Mouse (Mus musculus) layer of hippocampus, adult 2 months (tissue): ENCODE results near the gene Eif4h. TPM values are rescaled to one million over a fixed set of nuclear protein-coding genes. Genes with fewer than 3 reads are reported as not detected.

Experiments used
- DNase-seq, 2 experiments: peaks; one replicate each; pipeline ENCODE4 v3.0.0; 2022; ENCODE audit warnings: low spot score in 2 of 2
- H3K27ac ChIP-seq: fragments of 200-600 bp; 2 replicates; pipeline ENCODE4 v1.8.1; 2022
- H3K4me3 ChIP-seq: fragments of 200-600 bp; 2 replicates; pipeline ENCODE4 v1.8.1; 2022; ENCODE audit warnings: mild to moderate bottlenecking
- CTCF ChIP-seq: fragments of 200-600 bp; conservative IDR thresholded peaks from 2 replicates; pipeline ENCODE4 v1.8.1; 2022; ENCODE audit warnings: antibody characterized with exemption, mild to moderate bottlenecking, moderate library complexity
- microRNA-seq, 2 experiments: library from miRNA; unstranded; fragments of <30 nt; microRNA quantifications; one replicate each; pipeline ENCODE4 v1.2.0; 2021
- total RNA-seq, 2 experiments: library from RNA; stranded (reverse); gene quantifications; 2 replicates each; pipeline ENCODE4 v1.2.3; 2021

Eif4h gene
- total RNA-seq, 2 experiments from 2014 or later = 298 to 323 TPM

- no peak for DNase-seq
- peak overlapping the region; percentile 76 for H3K27ac ChIP-seq
- peak overlapping the region; percentile 99 for H3K4me3 ChIP-seq
- peak; percentile 53 for TF ChIP-seq CTCF
Measured at GRCm38 (mm10) chr5:134583006-134583883, 56.0 kb downstream of the Eif4h start.

DNA sequence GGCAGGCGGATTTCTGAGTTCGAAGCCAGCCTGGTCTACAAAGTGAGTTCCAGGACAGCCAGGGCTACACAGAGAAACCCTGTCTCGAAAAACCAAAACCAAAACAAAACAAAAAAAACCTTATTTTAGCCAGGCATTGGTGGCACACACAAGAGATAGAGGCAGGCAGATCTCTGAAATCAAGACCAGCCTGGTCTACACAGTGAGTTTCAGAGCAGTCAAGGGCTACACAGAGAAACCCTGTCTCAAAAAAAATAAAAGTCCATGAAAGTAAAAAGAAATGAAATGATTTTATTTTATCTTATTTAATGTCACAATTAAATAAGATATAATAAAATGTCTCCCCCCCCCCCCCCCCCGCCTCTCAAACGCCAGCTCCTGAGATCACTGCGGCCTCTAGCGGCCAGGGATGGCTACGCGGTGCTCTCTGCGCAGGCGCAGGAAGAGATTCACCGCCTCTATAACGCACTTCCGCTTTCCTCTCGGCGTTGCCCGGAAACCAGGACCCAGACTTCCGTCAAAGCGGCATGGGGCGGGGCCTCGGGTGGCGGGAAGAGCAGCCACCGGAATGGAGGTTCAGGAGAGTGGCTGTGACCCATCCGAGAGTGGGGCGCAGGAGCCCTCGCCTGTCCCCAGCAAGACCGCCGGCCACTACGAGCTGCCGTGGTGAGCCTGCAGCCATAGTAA, 56.9 kb downstream of the Eif4h start:
- peak; percentile 96 to 97 for DNase-seq
- TF ChIP-seq CTCF = peak; percentile 86
- peak overlapping the region; percentile 76 for H3K27ac ChIP-seq
- peak overlapping the region; percentile 99 for H3K4me3 ChIP-seq

- no peak within 1 kb of the TSS for H3K4me3 ChIP-seq
- H3K27ac ChIP-seq = 0 out of 2 replicates have a peak within 1 kb of the TSS, but pooled peaks have one; percentile 54
- DNase-seq = no peak
- TF ChIP-seq CTCF = no peak
Measured at GRCm38 (mm10) chr5:134581146-134581545, 58.1 kb downstream of the Eif4h start, which contains the start of gene Rfc2. Gene Rfc2 (plus strand): TSS chr5:134581366.

GRCm38 (mm10) chr5:134579135-134579534, 60.2 kb downstream of the Eif4h start:
- TF ChIP-seq CTCF = no peak
- Histone ChIP-seq H3K4me3 (no peak overlapping the region), H3K27ac (no peak overlapping the region)
- DNase-seq = no peak

DNA sequence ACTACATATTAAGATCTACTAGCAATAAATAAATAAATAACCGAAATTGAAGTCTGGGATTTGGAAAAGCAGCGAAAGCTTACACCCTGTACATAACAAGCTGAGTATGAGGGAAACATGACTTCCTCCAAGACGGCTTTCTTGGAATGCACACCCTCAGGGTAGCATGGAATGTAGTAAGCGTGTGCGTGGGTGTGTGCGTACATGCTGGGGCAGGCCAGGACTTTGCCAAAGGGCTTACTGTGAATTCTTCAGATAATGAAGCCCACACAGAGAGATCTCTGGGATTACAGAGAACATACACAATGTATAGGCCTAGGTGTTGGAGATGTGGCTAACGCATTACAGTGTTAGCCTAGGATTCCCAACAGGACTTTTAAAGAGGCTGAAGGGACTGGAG, 61.8 kb downstream of the Eif4h start:
- Histone ChIP-seq H3K4me3 (no peak overlapping the region), H3K27ac (no peak overlapping the region)
- DNase-seq = no peak
- TF ChIP-seq CTCF = no peak

GRCm38 (mm10) chr5:134576517-134577220, 62.6 kb downstream of the Eif4h start:
- no peak overlapping the region for H3K4me3 ChIP-seq
- no peak for DNase-seq
- peak; percentile 46 for TF ChIP-seq CTCF
- H3K27ac ChIP-seq = no peak overlapping the region

DNA sequence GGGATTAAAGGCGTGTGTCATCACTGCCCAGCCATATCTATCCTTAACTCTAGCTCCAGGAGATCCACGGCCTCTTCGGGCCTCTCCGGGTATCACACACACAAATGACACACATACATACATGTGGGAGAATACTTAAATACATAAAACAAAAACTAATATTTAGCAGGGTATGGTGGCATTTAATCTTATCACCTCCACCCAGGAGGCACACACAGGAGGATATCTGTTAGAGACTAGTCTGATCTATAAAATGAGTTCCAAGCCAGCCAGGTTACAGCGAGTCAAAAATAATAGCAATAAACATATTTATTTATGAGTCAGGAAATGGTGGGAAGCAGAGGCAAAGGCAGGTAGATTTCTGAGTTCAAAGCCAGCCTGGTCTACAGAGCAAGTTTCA, 63.5 kb downstream of the Eif4h start:
- no peak overlapping the region for H3K4me3 ChIP-seq
- DNase-seq = no peak
- no peak overlapping the region for H3K27ac ChIP-seq
- no peak for TF ChIP-seq CTCF

GRCm38 (mm10) chr5:134572508-134573214, 66.6 kb downstream of the Eif4h start:
- Histone ChIP-seq H3K27ac (peak overlapping the region; percentile 84; the same call in 1 of the 2 replicates), H3K4me3 (peak overlapping the region; percentile 55; the same call in 1 of the 2 replicates)
- DNase-seq = no peak
- no peak for TF ChIP-seq CTCF

DNA sequence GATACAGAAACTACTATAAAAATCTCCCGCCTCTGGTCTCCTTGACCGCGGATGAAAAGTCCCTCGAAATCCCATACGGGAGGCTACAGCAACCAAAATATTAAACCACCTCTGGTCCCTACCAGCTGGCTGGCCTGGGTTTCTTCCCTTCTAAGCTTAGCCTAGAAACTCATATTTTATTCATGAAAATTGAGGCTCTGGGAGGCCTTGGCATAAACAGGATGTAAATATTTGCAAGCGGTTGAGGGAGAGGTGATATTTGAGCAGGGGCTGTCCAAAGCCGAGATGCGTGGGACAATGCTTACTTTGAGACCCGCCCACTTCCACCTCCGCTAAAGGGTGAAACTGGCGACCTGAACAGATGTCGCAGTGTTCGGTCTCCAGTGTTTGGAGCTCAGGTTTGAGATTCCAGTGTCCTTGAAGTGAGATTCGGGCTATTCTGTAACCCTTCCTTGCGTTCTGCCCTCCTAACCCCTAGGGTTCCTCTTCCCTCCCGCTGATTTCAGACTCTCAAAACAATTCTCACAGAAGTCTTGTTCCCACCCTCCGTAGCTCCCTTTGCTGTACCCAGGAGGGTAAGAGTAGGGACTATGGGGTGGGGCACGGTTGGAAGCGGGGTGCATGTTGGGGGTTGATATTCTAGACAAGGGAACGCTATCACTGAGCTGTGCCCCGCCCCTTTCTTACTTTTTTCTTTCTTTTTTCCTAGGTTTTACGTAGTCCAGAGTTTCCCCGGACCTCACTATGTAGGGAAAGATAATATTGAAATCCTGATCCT, 67.4 kb downstream of the Eif4h start:
- no peak for TF ChIP-seq CTCF
- H3K27ac ChIP-seq = peak overlapping the region; percentile 84
- H3K4me3 ChIP-seq = peak overlapping the region; percentile 55
- peak in 1 of 2 experiments; percentile 53 for DNase-seq

Small RNA genes lying within 50 kb of the gene (microRNA-seq; reads per million reads assigned to microRNA genes)
- 0 reads per million in 2 experiments for gene Mir7228

Other genes with a start within 250 kb of the Eif4h start
- gene Gtf2ird1, start 182.8 kb downstream of the Eif4h start, total RNA-seq = 10 to 100 TPM; 22.8 to 25.4 TPM
- gene Clip2, start 87.1 kb downstream of the Eif4h start, total RNA-seq = 10 to 100 TPM; 90.0 to 99.3 TPM
- gene Syna, start 79.3 kb downstream of the Eif4h start, total RNA-seq = 1 to 10 TPM; 5.4 to 6.8 TPM
- 10 to 100 TPM; 48.1 to 55.6 TPM for gene Rfc2, start 58.1 kb downstream of the Eif4h start, total RNA-seq
- gene Lat2, start 24.5 kb downstream of the Eif4h start, total RNA-seq = 1 to 10 TPM; 2.2 to 3.0 TPM
- 10 to 100 TPM; 39.9 to 40.5 TPM for gene Limk1, start 49.1 kb upstream of the Eif4h start, total RNA-seq
- 10 to 100 TPM in 1 of 2 experiments, 1 to 10 TPM in 1; 9.0 to 12.0 TPM for gene Eln, start 107.8 kb upstream of the Eif4h start, total RNA-seq